Mouse (Mus musculus): ENCODE results near the gene Bach2.

- TF ChIP-seq CTCF (IDR thresholded peaks at IDR 0.05; ENCODE audit: low read depth) = no peak
- TF ChIP-seq EP300 (IDR thresholded peaks at IDR 0.05; ENCODE audit: low read depth) = no peak
These were observed 36.2 kb downstream of the Bach2 start for GRCm38 (mm10) chr4:32274776-32275294.
